Mouse (Mus musculus) T-helper 2 cell (primary cell): ENCODE data around the gene Garnl3.
"Not testable (repeated sequence)": the region's sequence is repeated elsewhere in the genome, so short reads cannot be mapped to it uniquely, and the experiment has no call there.

Source experiments
- in situ Hi-C: fragments of 300-600 bp; cut with MboI, MseI; formaldehyde crosslinking; loops from one replicate; pipeline ENCODE4 v1.15.1; 2025; ENCODE audit warnings: high pct_unique_total_duplicates

The Garnl3 gene

DNA sequence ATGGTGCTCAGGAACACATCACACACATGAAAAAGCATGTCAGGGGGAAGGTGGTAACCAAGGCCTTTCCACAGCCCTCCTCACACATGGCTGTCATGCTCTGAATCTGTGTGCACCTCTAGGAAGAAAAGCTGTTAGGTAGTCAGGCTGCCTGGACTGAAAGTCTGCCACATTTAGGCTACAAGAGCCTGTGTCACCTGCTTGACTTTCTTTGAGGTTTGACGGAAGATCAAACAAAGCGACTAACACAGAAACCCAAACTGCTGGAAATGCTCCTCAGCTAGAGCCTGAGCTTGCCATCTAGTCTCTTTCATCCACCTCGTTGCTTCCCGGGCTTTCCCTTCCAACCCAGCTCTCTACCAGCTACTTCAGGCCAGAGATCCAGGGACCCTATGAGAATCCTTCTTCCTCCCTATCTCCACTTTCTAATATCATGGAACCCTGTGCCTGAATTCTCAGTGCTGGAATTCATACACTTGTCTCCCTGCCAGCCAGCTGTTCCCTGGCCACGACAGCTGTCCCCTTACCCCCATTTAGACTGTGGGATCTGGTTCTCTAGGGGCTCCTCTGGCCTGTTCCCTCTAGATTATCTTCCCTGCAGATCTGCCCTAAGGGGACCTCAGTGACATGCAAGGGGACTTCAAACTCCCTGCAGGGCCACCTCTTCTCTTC is 98.9 kb downstream of the Garnl3 start:
- in situ Hi-C loops, result loop anchor here (5.0 kb wide), 1 partner anchor 65 kb away; no protein-coding TSS in a partner anchor

DNA sequence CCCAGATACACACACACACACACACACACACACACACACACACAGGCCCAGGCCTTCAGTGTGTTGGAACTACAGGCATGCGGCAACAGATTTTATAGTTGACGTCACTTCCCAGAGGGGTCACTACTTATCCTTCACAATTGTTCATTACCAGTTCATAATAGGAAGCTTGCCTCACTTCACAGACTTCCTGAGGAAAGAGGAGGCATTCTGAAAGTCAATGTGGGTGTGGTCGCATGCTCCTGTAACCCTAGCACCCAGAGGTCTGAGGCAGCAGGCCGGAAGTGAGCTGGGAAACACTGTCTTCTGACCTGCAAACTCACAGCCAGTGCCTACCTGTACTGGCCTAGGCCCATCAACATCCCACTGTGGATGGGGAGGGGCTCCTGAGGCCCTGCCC is 106.4 kb downstream of the Garnl3 start:
- in situ Hi-C loops, result no loop called here

DNA sequence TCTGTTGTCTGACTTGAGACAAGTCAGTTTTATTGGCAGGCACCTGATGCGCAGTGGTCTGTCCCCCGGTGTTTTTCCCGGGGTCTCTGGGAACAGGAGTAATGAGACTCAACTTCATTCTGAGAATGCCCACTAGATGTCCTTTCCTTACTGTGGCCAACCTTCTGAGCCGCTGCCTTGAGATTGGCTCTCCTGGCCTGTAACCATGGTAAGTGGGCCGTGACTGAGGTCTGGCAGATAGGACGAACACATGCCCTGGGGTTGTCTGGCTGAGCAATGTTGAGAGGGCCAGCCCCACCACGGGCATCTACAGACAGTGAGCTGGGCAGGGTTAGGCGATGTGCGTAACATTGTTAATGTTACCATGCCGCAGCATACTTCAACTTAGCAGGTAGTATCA is 106.9 kb downstream of the Garnl3 start:
- in situ Hi-C loops, result no loop called here

DNA sequence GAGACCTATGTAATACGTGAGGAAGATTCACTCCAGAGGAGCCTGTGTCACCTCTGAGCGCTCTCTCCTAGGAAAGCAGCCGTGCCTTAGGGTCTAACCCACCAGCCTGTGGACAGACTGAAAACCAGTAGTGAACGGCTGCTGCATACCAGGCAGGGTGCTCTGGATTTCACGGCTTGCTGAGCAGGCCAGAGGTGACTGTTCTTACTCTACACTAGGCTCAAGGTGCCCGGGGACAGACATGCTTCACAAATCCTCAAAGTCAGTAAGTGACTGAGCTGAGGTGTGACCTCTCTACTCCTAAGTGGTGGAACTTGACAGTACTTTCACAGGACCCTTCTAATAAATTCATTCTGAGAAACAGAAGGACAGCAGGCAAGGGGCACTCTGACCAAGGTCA is 108.6 kb downstream of the Garnl3 start:
- in situ Hi-C loops, result no loop called here

DNA sequence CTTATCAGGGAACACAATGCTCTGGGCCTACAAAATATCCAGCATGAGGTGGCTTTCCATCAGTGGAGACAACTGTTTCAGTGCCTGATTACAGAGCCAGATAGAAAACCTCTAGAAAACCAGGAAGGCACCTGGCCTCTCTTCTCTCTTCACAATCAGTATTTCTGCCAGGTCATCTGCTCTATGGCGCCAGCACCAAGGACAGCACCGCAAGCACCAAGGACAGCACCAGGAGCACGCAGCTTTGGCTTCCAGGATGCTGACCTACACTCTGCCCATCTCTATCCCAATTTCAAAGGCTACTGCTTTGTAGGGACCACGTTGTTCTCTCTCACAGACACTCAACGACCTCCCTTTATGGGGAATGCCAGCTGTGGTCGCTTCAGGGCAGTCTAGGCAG is 113.4 kb downstream of the Garnl3 start:
- in situ Hi-C loops, result no loop called here

DNA sequence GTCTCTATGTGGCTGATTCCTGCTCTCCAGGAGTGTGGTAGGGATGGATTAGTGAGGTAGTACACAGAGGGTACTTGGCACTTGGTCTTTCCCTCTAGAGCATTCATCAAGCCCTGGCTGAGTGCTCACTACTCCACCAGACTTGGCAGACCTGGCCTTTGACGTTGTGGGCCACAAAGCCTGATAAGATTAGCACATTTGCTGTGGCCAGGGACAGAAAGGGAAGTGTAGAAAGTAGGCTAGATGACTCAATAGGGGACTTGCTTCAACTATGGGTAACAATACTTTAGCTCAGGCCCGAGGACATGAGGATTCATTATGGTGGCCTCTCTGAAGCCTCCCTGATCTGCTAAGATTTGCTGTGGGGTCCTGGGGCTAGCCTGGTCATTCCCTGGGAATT is 114.3 kb downstream of the Garnl3 start:
- in situ Hi-C loops, result no loop called here

DNA sequence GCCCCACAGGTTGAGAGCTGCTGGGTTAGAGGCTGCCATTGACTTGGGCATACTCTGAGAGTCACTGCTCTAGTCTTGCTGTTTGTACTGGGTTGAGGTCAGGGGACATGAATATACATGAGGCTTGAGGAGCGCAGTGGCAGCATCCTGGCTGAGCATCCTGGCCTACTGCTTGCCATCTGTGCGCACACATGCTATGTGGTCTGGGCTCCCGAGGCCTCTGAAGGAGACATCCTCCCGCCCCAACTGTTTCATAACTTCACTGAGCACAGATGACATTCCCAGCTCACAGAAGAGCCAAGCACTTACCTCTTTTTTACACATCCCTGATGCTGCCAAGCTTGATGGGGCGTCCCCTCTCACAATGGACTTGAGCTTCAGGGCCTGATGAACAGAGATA is 116.6 kb downstream of the Garnl3 start:
- in situ Hi-C loops, result no loop called here

DNA sequence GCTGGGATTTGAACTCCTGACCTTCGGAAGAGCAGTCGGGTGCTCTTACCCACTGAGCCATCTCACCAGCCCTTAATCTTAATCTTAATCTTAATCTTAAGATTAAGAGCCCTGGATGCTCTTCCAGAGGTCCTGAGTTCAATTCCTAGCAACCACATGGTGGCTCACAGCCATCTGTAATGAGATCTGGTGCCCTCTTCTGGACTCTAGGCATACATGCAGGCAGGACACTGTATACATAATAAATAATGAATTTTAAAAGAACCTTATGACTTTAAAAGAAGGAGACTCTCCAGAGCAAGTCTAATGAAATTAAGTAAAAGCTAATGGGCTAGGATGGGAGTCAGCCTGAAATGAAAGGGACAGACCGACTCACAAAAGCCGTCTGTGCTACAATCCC is 122.4 kb downstream of the Garnl3 start:
- in situ Hi-C loops, result not testable (repeated sequence)

DNA sequence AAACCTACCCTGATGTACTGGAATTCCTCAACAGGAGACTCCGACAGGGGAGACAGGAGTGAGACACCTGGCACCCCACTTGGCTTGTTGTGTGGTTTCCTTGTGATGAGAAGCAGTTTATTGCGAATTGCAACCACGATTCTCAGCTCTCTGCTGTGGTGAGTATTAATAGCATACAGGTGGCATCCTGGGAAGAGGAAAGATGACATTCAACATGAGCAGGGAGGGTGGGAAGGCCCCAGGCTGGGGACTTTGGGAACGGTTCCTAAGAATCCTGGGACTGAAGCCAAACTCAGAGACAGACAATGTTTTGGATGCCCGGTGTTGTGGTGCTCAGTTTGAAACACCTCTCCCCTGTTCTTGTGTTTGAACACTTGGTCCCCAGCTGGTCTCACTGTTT is 126.4 kb downstream of the Garnl3 start:
- in situ Hi-C loops, result no loop called here

DNA sequence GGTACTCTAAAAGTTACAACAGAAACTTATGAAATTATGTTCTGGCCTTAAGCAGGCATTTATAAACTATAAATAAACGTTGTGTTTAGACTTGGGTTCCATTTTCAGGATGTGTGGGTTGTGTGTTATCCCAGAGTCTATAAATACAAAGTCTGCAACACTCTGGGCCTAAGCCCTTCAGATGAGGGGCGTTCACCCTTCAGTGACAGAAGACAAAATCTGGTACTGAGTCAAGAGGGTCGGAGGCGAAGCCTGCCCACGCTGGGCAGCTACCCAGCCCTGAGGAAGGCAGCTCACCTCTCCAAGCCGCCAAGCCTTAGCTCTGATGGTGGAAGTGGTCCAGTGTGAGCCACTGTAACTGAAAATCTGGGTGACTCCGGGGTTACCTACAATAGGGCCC is 129.3 kb downstream of the Garnl3 start:
- in situ Hi-C loops, result no loop called here

DNA sequence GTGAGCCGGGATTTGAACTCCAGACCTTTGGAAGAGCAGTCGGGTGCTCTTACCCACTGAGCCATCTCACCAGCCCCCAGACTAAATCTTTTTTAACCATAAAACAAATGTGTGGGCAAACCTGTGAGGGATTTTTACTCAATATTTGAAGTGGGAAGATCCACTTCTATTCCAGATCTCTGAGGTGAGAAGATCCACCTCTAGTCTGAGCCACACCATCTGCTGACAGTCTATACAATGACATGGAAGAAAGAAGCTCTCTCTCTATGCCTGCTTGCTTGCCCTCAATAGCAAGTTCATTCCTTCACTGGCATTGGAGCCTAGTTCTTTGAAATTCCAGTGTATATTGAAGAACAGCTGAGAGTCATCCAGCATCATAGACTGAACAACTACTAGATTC is 131.7 kb downstream of the Garnl3 start:
- in situ Hi-C loops, result no loop called here

DNA sequence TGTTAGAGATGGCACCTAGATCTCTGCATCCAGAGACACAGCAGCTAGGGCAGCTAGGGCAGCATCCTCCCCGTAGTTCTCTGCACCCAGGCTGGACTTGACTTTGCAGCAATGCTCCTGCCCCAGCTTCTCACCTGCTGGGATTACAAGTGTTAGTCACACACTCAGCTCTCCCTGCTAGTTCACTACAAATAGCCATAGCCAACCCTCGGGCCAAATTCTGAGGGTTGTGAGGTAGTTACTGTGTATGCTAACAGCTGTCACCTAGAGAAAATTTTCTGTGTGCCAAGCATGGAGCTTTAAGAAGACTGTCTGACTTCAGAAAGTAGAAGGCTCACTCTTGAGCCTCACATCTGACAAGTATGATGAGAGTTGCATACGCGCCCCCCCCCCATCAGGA is 133.7 kb downstream of the Garnl3 start:
- in situ Hi-C loops, result no loop called here

DNA sequence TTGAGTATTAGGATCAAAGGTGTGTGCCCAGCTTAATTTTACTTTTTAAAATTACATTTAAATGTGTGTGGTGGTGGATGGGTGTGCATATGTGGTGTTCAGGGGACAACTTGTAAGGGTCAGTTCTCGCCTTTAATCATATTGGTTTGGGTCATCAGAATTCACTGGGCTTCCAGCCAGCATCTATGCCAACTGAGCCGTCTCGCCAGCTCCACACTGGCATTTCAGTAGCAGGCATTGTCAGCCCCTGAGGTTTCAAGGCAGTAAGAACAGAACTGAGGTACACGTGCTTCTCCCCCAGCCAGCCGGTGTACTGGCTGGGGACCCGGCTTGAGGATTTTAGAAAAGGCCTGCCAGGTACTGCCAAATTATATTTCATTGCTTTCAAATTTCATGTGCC is 134.4 kb downstream of the Garnl3 start:
- in situ Hi-C loops, result no loop called here

DNA sequence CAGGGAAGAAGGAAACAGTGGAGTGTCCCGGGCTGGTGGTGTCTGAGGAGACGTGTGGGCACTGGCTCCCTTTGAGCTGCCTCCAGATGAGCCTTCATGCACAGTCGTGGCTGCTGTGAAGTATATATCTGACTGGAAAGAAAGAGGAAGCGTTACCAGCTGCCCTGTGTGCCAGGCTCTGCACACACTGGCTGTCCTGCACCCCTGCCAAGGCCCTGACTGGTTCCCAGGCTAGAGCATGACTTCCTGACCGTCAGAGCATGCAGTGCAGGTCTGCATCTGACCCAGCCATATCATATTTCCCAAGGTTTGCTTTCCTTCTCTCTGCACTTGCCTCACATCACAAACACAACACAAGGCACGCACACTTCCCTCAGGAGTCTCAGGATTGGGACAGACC is 139.3 kb downstream of the Garnl3 start:
- in situ Hi-C loops, result no loop called here

DNA sequence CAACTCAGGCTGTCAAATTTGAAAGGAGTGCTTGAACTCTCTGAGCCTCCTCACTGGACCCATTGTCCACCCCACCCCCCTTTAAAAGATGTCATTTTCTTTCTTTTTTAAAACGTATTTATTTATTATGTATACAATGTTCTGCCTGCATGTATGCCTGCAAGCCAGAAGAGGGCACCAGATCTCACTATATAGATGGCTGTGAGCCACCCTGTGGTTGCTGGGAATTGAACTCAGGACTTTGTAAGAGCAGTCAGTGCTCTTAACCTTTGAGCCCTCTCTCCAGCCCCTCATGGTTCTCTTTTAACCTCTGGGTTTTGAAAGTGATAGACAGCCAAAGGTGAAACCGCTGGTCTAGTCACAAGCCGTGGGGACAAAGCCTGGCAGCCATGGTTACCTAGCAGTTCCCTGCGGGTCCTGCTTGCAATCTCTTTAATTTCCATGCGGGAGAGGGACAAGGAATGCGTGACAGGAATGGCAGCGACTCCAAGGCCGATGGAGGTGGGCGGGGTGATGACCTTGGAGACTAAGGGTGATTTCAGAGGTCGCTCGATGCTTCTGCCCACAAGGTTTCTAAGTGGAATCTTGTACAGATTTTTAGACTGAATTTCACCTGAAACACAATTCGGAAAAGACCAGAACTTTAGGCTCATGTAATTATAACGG is 141.2 kb downstream of the Garnl3 start:
- in situ Hi-C loops, result no loop called here

DNA sequence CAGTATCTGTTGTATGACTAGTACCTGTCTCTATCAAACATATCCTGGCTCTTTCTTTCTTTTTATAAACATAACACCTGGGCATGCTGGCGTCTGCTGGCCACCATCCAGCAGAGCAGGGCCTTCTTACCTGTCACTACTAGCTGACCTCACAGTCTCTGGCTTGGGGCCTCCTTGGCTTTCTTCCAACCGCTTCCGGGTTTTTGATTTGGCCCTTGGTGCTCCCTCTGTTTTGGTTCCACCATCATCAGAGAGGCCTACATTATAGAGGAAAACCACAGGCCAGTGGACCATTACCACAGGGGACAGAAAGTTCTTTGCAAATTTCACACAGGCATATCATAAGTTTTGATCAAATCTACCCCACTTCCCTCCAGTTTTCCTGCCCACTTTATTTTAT is 142.1 kb downstream of the Garnl3 start:
- in situ Hi-C loops, result no loop called here

DNA sequence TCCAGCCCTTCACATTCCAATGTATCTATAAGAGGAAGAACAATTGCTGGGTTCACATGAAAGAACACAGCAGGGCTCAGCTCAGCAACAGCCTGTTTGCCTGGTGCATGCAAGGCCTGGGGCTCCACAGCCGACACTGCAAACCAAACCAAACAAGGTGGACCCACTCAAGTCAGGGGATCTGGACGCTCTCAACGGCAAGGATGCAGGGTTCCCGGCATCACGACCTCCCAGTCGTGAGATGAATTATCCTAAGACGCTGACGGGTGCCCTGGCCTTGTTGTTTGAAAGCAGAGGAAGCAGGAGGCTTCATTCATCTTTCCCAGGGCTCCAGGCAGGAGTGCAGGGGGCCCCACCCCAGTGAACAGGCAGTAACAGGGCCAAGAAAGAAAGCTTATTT is 145.6 kb downstream of the Garnl3 start:
- in situ Hi-C loops, result no loop called here

DNA sequence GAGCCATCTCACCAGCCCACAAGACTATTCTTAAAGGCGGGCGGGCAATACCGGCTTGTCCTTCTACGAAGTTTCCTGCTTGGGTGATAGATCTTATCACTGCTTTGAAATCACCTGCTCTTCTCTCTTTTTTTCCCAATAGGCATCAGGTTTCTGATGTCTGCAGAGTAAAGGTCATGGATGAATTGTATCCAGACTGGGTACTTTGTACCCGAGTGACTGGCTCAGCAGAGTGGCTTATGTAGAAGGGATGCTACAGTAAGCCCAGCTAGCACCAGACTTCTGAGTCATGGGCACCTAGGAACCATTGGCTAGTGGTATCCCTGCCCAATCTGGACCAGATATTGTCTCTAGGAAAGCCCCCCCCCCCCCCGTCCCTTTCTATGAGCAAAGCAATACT is 147.8 kb downstream of the Garnl3 start:
- in situ Hi-C loops, result no loop called here

DNA sequence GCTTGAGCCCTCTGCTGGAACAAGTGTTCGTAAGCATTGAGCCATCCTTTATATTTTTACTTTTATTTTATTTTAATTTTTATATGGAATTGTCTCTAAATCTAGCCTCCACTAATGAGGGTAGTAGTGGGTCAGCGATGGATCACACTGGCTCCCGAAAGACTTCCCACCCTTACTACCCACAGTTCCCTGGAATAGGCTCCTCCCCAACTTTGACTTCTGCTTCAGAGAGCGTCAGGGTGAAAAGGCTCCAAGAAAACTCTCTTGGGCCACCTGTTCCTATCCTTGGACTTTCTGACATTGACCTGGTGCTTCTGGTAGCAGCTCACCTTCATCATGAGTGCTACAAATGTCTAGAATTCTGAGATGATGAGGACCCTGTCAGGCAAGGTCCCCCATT is 148.8 kb downstream of the Garnl3 start:
- in situ Hi-C loops, result no loop called here

DNA sequence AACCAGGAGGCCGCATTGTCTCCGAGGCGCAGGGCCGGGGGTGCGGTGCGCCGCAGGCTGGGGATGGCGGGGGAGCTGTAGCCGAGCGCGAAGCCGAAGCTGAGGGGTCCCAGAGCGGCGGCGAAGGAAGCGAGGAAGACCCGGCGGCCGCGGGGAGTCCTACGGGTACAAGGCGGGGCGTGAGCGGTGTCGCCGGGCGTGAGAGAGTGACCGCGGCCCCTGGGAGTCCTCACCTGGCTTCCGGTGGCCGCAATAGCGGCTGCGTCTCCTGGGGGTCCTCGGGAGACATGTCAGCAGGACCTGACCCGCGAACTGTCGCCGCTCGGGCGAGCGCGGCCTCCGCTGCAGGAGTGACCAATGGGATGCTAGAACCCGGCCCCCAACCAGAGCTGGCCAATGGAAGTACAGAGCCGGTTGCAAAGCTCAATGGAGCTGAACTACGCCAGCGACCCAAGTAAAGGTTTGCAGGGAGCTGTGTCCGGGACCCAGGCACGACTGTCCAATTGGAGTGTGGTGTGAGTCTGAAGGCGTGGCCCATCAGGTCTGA is 149.7 kb downstream of the Garnl3 start, which contains the start of gene Slc2a8:
TSS of gene Slc2a8 (minus strand) at position 359 of the 547 bp plus-strand sequence.
- in situ Hi-C loops, result no loop called here

DNA sequence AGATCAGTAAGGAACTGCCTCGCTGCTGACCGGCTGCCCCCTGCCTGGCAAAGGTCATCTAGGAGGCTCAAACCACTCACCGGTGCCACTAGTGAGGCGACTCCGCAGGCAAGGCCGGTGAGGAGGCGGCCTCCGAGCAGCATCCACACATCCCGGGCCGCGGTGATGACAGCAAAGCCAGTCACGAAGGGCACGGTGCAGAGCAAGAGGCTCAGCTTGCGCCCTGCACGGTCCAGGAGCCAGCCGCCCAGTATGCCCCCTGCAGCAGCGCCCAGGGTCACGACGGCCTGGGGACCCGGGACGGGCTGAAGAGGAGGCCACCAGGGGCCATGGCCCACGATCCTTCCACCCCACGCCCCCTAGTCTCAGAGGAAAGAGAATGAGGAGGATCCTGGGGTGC is 150.2 kb downstream of the Garnl3 start:
- in situ Hi-C loops, result no loop called here

DNA sequence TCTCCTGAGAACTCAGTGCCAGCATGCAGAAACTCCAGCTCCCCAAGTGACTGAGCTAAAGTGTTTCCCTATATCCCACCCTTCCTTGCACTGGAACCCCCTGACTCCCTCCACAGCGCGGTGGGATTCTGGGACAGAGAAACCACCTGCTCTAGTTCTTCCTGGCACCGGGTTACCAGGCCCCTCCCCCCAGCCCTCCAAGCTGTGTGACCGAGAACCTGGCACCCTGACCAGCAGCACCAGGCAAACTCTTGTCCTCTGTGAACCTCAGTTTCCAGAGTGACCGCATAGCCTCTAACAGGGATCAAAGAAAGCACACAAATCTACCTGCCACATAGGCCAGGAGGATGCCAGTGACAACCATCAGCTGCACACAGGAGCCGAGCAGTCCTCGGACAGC is 151.8 kb downstream of the Garnl3 start:
- in situ Hi-C loops, result no loop called here

DNA sequence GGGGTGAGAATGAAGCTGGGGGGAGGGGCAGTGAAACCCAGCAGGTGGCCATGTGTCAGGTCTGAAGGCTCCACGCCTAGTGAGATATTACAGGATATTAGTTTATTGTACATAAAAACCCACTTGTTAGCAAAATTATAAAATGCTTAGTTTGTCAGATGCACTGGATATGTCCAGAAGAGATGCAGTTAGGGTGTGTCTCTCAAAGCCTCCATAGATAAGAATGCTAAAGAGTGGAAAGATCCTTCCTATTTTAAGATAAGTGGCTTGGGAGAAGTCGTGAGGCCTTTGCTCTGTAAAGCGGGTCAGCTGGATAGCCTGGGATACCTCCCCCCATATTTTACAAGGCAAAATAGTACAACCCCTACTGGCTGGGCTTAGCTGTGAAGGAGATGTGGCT is 152.8 kb downstream of the Garnl3 start:
- in situ Hi-C loops, result no loop called here
